Mouse (Mus musculus) liver, embryonic 15.5 days (tissue): ENCODE results near the gene Letmd1. TPM values are rescaled to one million over a fixed set of nuclear protein-coding genes. Genes with fewer than 3 reads are reported as not detected.

Experiments used
- ATAC-seq: fragments of 200-750 bp; cut with Nextera tagmentation; 2 replicates; pipeline ENCODE4 v1.8.0; 2017; ENCODE audit warnings: moderate number of reproducible peaks, mild to moderate bottlenecking, moderate library complexity; ENCODE audit not compliant: insufficient read depth
- H3K27ac ChIP-seq: fragments of 300-500 bp; sonication (generic); replicated peaks from 2 replicates; pipeline ENCODE4 v1.5.1; 2015; ENCODE audit warnings: mild to moderate bottlenecking, inconsistent platforms
- H3K27me3 ChIP-seq: fragments of 300-500 bp; sonication (generic); 2 replicates; pipeline ENCODE4 v1.6.1; 2015; ENCODE audit warnings: mild to moderate bottlenecking, inconsistent platforms
- H3K36me3 ChIP-seq: fragments of 300-500 bp; sonication (generic); replicated peaks from 2 replicates; pipeline ENCODE4 v1.6.1; 2015; ENCODE audit warnings: moderate library complexity, mild to moderate bottlenecking, inconsistent platforms
- H3K4me1 ChIP-seq: fragments of 300-500 bp; sonication (generic); replicated peaks from 2 replicates; pipeline ENCODE4 v1.6.1; 2015; ENCODE audit warnings: inconsistent platforms
- H3K4me2 ChIP-seq: fragments of 300-500 bp; sonication (generic); 2 replicates; pipeline ENCODE4 v1.6.1; 2015; ENCODE audit warnings: moderate library complexity, mild to moderate bottlenecking, inconsistent platforms
- H3K4me3 ChIP-seq: fragments of 300-500 bp; sonication (generic); replicated peaks from 2 replicates; pipeline ENCODE4 v1.5.1; 2015; ENCODE audit warnings: mild to moderate bottlenecking, inconsistent platforms
- H3K9ac ChIP-seq: fragments of 300-500 bp; sonication (generic); 2 replicates; pipeline ENCODE4 v1.6.1; 2015; ENCODE audit warnings: moderate library complexity, mild to moderate bottlenecking, inconsistent platforms
- H3K9me3 ChIP-seq: fragments of 300-500 bp; sonication (generic); replicated peaks from 2 replicates; pipeline ENCODE4 v1.6.1; 2016; ENCODE audit warnings: inconsistent platforms
- WGBS: fragments of 180-500 bp; shearing (Covaris S2); methylation state at CpG from one replicate; pipeline ENCODE4 v1.1.7; 2015; ENCODE audit warnings: mixed read lengths; ENCODE audit not compliant: insufficient replicate concordance; 5-methylcytosine and 5-hydroxymethylcytosine counted together
- polyA plus RNA-seq: library from polyadenylated mRNA; unstranded; fragments of >200 nt; fragmentation: Nextera tagmentation; extraction: Ambion mirVana; gene quantifications from 2 replicates; pipeline ENCODE4 v1.2.1, GENCODE M21; 2015

Gene Letmd1
- polyA plus RNA-seq, 1 experiment from 2014 or later, result 11.9 TPM

DNA sequence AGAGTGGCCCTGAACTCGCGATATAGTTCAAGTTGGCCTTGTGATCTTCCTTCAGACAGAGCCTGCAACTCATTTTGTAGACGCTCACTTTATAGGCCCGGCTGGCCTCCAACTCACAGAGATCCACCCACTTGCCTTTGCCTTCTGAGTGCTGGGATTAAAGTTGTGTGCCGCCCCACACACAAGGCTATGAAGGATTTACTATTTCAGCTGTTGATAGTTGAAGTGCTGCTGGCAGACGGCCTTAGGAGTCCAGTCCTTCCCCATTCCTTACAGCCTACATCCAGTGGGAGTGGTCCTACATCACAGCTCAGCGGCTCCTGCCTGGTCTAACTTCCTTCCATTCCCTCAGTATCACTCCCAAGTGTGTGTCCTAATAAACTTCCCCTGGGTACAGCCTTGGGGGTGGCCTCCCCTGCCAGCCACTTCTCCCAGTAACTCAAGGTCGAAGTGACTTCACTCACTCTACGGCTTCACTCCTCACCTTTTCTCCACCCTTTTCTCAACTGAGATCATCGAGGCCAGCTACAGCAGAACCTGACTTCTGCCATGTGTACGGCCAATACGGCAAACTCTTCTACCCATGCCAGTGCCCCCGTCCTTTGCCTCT lies 40.4 kb upstream of the Letmd1 start:
- no peaks in the 10 kb centered on the region for H3K9me3 ChIP-seq
- WGBS, result 73% methylated on average over 13 of the region's 13 CpGs
- peaks cover 24% of the 10 kb centered on the region for H3K4me1 ChIP-seq
- no peak overlapping the region for H3K27ac ChIP-seq
- no peak overlapping the region for H3K4me2 ChIP-seq
- H3K4me3 ChIP-seq, result no peak overlapping the region
- H3K9ac ChIP-seq, result no peak overlapping the region
- ATAC-seq, result no peak
- H3K36me3 ChIP-seq, result no peaks in the 10 kb centered on the region
- H3K27me3 ChIP-seq, result peaks cover 40% of the 10 kb centered on the region

DNA sequence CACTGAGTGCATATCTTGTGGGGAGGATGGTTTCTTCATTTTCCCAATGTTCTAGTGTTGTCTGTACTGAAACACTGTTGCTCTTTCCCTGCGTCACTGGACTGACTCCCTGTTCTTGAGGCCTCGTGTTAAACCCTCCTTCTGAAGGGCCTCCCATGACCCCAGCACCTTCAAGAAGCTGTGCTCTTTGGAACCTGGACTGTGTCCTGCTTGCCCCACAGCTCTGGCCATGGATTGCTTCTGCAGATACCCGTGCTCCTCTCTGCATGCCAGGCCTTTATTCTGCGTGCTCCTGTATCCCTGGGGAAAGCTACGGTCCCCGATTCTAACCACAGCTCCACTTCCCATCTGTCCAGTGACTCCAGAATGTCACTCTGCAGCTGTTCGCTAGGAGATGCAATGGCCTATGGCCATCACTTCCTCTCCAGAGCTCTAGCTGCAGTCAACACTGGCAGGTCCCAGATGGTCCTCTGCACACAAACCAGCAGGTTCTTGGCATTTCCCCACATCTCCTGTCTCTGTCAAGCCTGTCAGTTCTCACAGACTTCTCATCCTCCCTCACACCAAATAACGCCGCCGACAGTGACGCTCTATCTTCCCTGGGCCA lies 38.8 kb upstream of the Letmd1 start:
- no peak overlapping the region for H3K4me2 ChIP-seq
- 63% methylated on average over 11 of the region's 11 CpGs for WGBS
- H3K27me3 ChIP-seq, result peaks cover 24% of the 10 kb centered on the region
- H3K9me3 ChIP-seq, result no peaks in the 10 kb centered on the region
- H3K9ac ChIP-seq, result no peak overlapping the region
- no peak for ATAC-seq
- H3K36me3 ChIP-seq, result no peaks in the 10 kb centered on the region
- H3K4me3 ChIP-seq, result no peak overlapping the region
- H3K27ac ChIP-seq, result no peak overlapping the region
- H3K4me1 ChIP-seq, result peaks cover 23% of the 10 kb centered on the region

DNA sequence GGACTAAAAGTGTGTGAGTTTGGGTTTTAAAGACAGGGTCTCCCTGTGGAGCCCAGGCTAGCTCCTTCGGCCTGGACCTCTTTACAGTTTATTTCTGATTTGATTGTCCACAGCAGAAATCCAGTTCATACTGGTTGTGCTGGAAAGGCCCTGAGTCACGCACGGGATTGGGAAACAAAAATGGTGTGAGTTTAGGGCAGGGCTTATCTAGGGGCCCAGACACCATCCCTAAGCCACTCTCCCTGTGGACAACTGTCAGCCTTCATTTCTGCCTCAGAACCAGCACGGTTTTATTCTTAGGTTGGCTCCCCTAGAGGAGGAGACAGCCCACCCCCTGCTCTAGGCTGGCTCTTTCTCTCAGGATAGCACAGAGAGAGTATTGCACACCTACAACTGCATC lies 35.6 kb upstream of the Letmd1 start:
- Histone ChIP-seq H3K4me2 (no peak overlapping the region), H3K4me3 (no peak overlapping the region), H3K27me3 (no peaks in the 10 kb centered on the region), H3K36me3 (no peaks in the 10 kb centered on the region), H3K4me1 (peaks cover 33% of the 10 kb centered on the region), H3K27ac (0 out of 2 replicates have a peak overlapping the region, but pooled peaks have one; percentile 33), H3K9me3 (no peaks in the 10 kb centered on the region), H3K9ac (no peak overlapping the region)
- WGBS, result 21% methylated on average over 4 of the region's 4 CpGs
- ATAC-seq, result peak; percentile 76

DNA sequence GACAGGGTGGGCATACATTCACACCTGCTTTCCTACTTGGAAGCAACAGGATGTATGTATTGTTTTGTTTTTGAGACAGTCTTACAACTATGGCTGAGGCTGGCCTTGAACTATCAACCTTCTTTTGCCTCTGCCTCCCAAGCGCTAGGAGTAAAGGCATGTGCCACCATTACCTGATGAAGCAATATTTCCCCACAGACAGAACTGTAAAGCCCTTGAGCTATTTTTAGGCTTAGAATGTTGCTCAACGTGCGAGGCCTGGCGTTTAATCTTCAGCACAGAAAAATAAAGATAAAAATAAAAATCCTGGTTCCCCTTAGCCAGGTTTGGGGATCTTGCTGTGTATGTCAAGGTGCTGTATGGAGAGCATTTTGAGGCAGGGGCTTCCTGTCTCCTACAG lies 32.7 kb upstream of the Letmd1 start:
- Histone ChIP-seq H3K36me3 (no peaks in the 10 kb centered on the region), H3K27ac (0 out of 2 replicates have a peak overlapping the region, but pooled peaks have one; percentile 16), H3K9me3 (no peaks in the 10 kb centered on the region), H3K4me1 (peaks cover 33% of the 10 kb centered on the region), H3K4me3 (no peak overlapping the region), H3K27me3 (no peaks in the 10 kb centered on the region), H3K9ac (no peak overlapping the region), H3K4me2 (no peak overlapping the region)
- WGBS, result 43% methylated on average over 4 of the region's 4 CpGs
- ATAC-seq, result no peak

DNA sequence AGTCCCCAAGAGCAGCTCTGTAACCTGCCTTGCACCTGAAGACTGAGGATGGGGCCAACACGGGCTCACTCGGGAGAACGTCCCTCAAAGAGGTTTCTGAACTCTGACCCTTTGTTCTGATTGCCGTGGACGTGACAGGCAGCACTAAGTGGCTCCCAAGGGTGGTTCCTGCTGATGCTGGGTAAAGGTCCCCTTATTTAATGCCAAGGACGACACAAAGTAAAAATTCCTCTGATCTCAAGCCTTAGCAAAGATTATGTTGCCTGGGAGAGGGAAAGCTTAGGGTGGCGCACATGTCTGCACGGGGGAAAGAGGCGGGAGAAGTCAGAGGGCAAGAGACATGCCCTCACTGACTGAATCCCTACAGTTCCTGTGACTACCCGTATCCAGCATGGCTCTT lies 32.3 kb upstream of the Letmd1 start:
- Histone ChIP-seq H3K36me3 (no peaks in the 10 kb centered on the region), H3K9ac (no peak overlapping the region), H3K27me3 (no peaks in the 10 kb centered on the region), H3K27ac (peak overlapping the region; percentile 16; the same call in 1 of the 2 replicates), H3K4me2 (no peak overlapping the region), H3K4me1 (peaks cover 33% of the 10 kb centered on the region), H3K4me3 (no peak overlapping the region), H3K9me3 (no peaks in the 10 kb centered on the region)
- 66% methylated on average over 10 of the region's 10 CpGs for WGBS
- ATAC-seq, result no peak

DNA sequence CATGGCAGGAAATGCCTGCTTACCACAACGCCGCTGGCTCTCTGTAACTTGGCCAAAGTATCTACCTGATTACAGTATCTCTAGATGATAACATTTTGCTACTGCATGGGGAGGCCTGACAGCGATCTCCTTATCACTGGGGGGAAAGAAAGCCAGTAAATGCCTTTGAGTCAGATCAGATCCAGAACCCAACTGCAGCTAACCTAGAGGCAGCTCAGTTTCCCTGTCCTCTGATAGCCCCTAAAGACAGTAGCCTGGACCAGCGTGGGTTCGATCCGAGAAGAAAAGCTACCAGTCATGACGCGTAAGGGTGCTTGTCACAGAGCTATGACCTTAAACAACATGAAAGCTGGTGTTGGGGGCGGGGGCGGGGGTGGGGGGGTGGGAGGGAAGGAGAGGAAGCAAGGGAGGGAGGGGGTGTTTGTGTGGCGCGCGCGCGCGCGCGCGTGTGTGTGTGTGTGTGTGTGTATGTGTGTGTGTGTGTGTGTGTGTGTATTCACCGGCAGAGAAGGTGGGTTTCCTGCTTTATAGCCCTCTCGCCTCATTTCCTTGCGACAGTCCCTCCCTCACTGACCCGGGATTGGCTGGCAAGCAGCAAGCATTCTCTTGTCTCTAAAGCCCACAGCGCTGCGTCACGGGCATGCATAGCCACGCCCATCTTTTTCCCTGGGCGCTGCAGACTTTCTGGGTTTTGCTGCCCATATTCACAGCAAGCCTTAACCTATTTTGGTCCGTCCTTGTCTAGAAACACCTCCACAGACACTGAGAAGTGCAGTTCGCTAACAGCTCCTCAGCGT lies 25.5 kb upstream of the Letmd1 start:
- Histone ChIP-seq H3K27ac (peak overlapping the region; percentile 78), H3K36me3 (no peaks in the 10 kb centered on the region), H3K9ac (peak overlapping the region; percentile 59), H3K4me2 (peak overlapping the region; percentile 77), H3K27me3 (no peaks in the 10 kb centered on the region), H3K4me1 (peaks cover 15% of the 10 kb centered on the region), H3K9me3 (no peaks in the 10 kb centered on the region), H3K4me3 (peak overlapping the region; percentile 62)
- ATAC-seq, result peak; percentile 90
- WGBS, result under 1% methylated on average over 31 of the region's 31 CpGs

DNA sequence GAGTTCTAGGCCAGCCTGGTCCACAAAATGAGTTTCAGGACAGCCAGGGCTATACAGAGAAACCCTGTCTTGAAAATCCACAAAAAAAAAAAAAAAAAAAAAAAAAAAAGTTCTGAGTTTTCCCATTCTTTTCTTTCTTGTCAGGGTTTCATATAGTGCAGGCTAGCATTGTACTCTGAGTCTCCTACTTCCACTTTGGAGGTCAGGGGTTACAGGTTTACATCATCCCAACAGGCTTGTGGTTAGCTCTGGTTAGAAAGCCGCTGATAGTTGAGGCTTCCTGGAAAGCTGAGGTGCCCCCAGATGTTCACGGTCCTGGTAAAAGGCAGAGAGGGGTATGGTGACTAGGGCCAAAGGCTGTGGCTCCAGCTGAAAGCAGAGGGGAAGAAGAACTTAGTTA lies 21.9 kb upstream of the Letmd1 start:
- H3K27ac ChIP-seq, result no peak overlapping the region
- H3K9ac ChIP-seq, result no peak overlapping the region
- peaks cover 15% of the 10 kb centered on the region for H3K4me1 ChIP-seq
- no peaks in the 10 kb centered on the region for H3K9me3 ChIP-seq
- H3K4me3 ChIP-seq, result no peak overlapping the region
- 7% methylated on average over 2 of the region's 2 CpGs for WGBS
- no peak for ATAC-seq
- no peaks in the 10 kb centered on the region for H3K27me3 ChIP-seq
- no peaks in the 10 kb centered on the region for H3K36me3 ChIP-seq
- no peak overlapping the region for H3K4me2 ChIP-seq

DNA sequence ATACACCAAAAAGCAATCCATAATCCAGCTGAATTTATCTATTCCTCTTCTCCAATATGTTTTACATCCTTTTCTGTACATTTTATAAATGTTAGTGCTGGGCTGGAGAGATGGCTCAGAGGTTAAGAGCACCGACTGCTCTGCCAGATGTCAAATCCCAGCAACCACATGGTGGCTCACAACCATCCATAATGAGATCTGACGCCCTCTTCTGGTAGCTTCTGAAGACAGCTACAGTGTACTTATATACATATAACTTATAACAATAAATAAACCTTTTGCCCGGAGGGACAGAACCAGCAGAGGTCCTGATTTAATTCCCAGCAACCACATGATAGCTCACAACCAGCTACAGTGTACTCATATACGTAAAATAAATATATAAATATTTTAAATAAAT lies 20.3 kb upstream of the Letmd1 start:
- H3K4me1 ChIP-seq, result peaks cover 8% of the 10 kb centered on the region
- no peaks in the 10 kb centered on the region for H3K36me3 ChIP-seq
- no peaks in the 10 kb centered on the region for H3K27me3 ChIP-seq
- no peak overlapping the region for H3K4me3 ChIP-seq
- no peak overlapping the region for H3K9ac ChIP-seq
- H3K27ac ChIP-seq, result no peak overlapping the region; the same call in 1 of the 2 replicates
- H3K4me2 ChIP-seq, result no peak overlapping the region
- H3K9me3 ChIP-seq, result no peaks in the 10 kb centered on the region
- no peak for ATAC-seq
- WGBS, result 66% methylated on average over 4 of the region's 4 CpGs

DNA sequence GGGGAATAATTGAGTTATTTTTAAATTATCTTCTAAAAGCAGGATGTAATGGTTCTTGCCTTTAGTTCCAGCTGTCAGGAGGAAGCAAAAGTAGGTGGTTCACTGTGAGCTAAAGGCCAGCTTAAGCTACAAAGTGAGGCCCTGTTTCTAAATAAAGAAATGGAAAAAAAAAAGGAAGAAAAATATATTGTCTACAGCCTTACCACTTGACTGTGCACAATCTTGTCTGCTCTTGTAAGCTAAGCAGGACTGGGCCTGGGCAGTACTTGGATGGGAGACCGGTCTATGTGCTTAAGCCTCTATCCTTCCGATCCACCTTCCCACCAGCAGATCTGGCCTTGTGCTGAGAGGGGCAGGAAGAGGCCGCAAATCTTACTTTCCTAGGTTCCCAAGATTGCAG lies 19.3 kb upstream of the Letmd1 start:
- ATAC-seq, result no peak
- no peak overlapping the region for H3K4me3 ChIP-seq
- no peaks in the 10 kb centered on the region for H3K27me3 ChIP-seq
- no peak overlapping the region for H3K4me2 ChIP-seq
- H3K9ac ChIP-seq, result no peak overlapping the region
- H3K27ac ChIP-seq, result no peak overlapping the region
- no peaks in the 10 kb centered on the region for H3K4me1 ChIP-seq
- 80% methylated on average over 3 of the region's 3 CpGs for WGBS
- no peaks in the 10 kb centered on the region for H3K9me3 ChIP-seq
- H3K36me3 ChIP-seq, result no peaks in the 10 kb centered on the region

DNA sequence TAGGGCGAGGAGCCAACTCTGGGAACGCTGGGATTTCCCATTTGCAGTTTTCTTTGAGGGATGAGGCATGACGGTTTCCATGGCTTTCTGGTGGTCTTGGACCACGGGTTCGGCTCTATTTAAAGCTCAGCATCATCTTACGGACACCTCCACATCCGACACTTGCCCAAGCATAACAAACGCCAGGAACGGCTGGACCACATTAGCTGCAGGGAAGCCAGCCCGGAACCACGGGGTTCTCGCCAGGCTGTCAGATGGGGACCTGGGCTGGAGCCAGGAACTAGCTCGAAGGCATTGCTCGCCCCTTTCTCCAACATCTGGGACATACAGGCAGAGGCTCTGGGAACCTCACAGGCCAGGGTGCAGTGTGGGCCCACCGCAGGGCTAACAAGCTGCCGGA lies 17.6 kb upstream of the Letmd1 start:
- Histone ChIP-seq H3K27ac (no peak overlapping the region), H3K9me3 (no peaks in the 10 kb centered on the region), H3K9ac (no peak overlapping the region), H3K27me3 (no peaks in the 10 kb centered on the region), H3K4me2 (no peak overlapping the region), H3K4me3 (no peak overlapping the region), H3K4me1 (no peaks in the 10 kb centered on the region), H3K36me3 (no peaks in the 10 kb centered on the region)
- WGBS, result 73% methylated on average over 16 of the region's 16 CpGs
- no peak for ATAC-seq

DNA sequence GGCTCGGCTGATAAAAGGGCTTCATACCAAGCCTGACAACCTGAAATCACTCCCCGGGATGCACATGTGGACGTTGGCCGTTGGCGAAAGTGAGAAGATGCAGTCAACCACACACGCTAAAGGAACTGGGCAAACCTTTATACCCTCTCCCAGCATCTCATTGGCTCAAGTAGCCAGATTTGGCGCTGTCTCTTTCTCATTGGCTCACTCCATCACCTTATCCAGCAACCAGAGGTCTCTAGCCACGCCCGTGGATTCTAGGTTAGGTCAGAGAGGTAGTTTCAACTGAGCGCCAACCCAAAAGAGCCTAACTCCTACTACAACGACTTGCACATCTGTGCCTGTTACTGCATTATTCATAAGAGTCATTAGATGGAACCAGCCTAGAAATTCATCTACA lies 16.3 kb upstream of the Letmd1 start:
- no peaks in the 10 kb centered on the region for H3K27me3 ChIP-seq

More for the DNA sequence above, 16.3 kb upstream of the Letmd1 start:
- Histone ChIP-seq H3K9ac (no peak overlapping the region), H3K4me1 (peaks cover 5% of the 10 kb centered on the region), H3K27ac (no peak overlapping the region), H3K36me3 (no peaks in the 10 kb centered on the region), H3K9me3 (no peaks in the 10 kb centered on the region), H3K4me3 (no peak overlapping the region), H3K4me2 (no peak overlapping the region)
- no peak for ATAC-seq
- 66% methylated on average over 11 of the region's 11 CpGs for WGBS
